Mouse (Mus musculus): ENCODE data around the gene Rps2. TPM values are rescaled to one million over a fixed set of nuclear protein-coding genes. Genes with fewer than 3 reads are reported as not detected.
"Not testable (repeated sequence)": the region's sequence is repeated elsewhere in the genome, so short reads cannot be mapped to it uniquely, and the experiment has no call there.

Rps2 gene
- total RNA-seq (2021) = 100 to 1,000 TPM; 284 to 288 TPM
- long read RNA-seq, experiment 1, transcript Rps2-208 (6 exons, 998 nt) = major isoform, 16 of 27 reads
- long read RNA-seq, experiment 1, transcript Rps2-201 (5 exons, 1,094 nt) = minor isoform, 8 of 27 reads
- long read RNA-seq, experiment 1, partial matches to known transcripts = 0 of 27 reads
- long read RNA-seq, experiment 1, other reads (novel, unspliced or antisense) = 2 of 27 reads
- long read RNA-seq, experiment 2, transcript Rps2-208 (6 exons, 998 nt) = major isoform, 20 of 26 reads
- long read RNA-seq, experiment 2, partial matches to known transcripts = 2 of 26 reads
- long read RNA-seq, experiment 2, other reads (novel, unspliced or antisense) = 2 of 26 reads

DNA sequence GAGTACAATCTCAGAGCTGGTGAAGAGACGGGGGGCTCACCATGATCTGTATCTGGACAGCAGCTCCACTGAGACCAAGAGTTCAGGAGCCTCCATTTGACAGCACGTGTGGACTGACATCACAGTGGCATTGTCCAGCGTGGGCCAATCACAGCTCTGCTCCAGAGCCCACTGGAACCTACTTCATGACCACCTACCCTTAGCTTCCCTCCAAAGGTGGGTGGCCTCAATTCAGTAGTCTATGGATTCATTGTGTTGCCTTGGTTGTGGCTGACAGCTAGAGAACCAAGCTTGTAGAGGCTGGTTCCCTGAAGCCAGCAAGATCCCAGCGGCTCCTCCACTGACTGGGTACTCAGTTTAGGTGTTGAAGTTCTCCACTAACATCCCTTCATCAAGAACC lies at the start of gene Rps2, which contains the start of gene Rnf151:
TSS of gene Rps2 (plus strand) at position 174 of the 400 bp plus-strand sequence.
TSS of gene Rnf151 (minus strand) at position 121 of the 400 bp plus-strand sequence.
- no peak for DNase-seq (ENCODE audit: extremely low spot score in 1 of 2, low spot score in 2 of 2)
- TF ChIP-seq CTCF (IDR thresholded peaks at IDR 0.05) = no peak
- peak within 1 kb of the TSS; percentile 77; the same call in 1 of the 2 replicates for H3K4me3 ChIP-seq
- intact Hi-C loops (cut with DNase I) = no loop called here
- H3K27ac ChIP-seq = no peak within 1 kb of the TSS

GRCm38 (mm10) chr17:24669214-24669544 lies 48.7 kb upstream of the Rps2 start:
- intact Hi-C loops (cut with DNase I) = not testable (repeated sequence)

GRCm38 (mm10) chr17:24669545-24670245 lies 48.2 kb upstream of the Rps2 start, which contains the start of gene Zfp598:
TSS of gene Zfp598 (plus strand) at chr17:24669687.
- peak within 1 kb of the TSS; percentile 88 for H3K27ac ChIP-seq
- peak within 1 kb of the TSS; percentile 90 for H3K4me3 ChIP-seq
- DNase-seq (ENCODE audit: extremely low spot score in 1 of 2, low spot score in 2 of 2) = peak; percentile 93 to 95
- TF ChIP-seq CTCF (IDR thresholded peaks at IDR 0.05) = peak; percentile 42
- intact Hi-C loops (cut with DNase I) = no loop called here

More at GRCm38 (mm10) chr17:24669214-24669544, 48.7 kb upstream of the Rps2 start:
- H3K4me3 ChIP-seq = peak overlapping the region; percentile 90
- not testable (repeated sequence) for DNase-seq (ENCODE audit: extremely low spot score in 1 of 2, low spot score in 2 of 2)
- peak overlapping the region; percentile 88 for H3K27ac ChIP-seq

GRCm38 (mm10) chr17:24670246-24670844 lies 47.6 kb upstream of the Rps2 start:
- TF ChIP-seq CTCF (IDR thresholded peaks at IDR 0.05) = no peak
- DNase-seq (ENCODE audit: extremely low spot score in 1 of 2, low spot score in 2 of 2) = no peak
- Histone ChIP-seq H3K27ac (peak overlapping the region; percentile 86), H3K4me3 (peak overlapping the region; percentile 90)
- intact Hi-C loops (cut with DNase I) = no loop called here

GRCm38 (mm10) chr17:24671346-24671745 lies 46.6 kb upstream of the Rps2 start:
- DNase-seq (ENCODE audit: extremely low spot score in 1 of 2, low spot score in 2 of 2) = no peak
- 0 out of 2 replicates have a peak overlapping the region, but pooled peaks have one; percentile 6 for H3K4me3 ChIP-seq
- no peak for TF ChIP-seq CTCF (IDR thresholded peaks at IDR 0.05)
- intact Hi-C loops (cut with DNase I) = no loop called here
- no peak overlapping the region for H3K27ac ChIP-seq

GRCm38 (mm10) chr17:24672141-24672540 lies 45.8 kb upstream of the Rps2 start:
- H3K4me3 ChIP-seq = no peak overlapping the region
- DNase-seq (ENCODE audit: extremely low spot score in 1 of 2, low spot score in 2 of 2) = no peak
- TF ChIP-seq CTCF (IDR thresholded peaks at IDR 0.05) = no peak
- H3K27ac ChIP-seq = no peak overlapping the region
- intact Hi-C loops (cut with DNase I) = no loop called here

GRCm38 (mm10) chr17:24674277-24674676 lies 43.6 kb upstream of the Rps2 start:
- TF ChIP-seq CTCF (IDR thresholded peaks at IDR 0.05) = no peak
- intact Hi-C loops (cut with DNase I) = no loop called here
- H3K4me3 ChIP-seq = no peak overlapping the region
- no peak overlapping the region for H3K27ac ChIP-seq
- DNase-seq (ENCODE audit: extremely low spot score in 1 of 2, low spot score in 2 of 2) = peak in 1 of 2 experiments; percentile 57

DNA sequence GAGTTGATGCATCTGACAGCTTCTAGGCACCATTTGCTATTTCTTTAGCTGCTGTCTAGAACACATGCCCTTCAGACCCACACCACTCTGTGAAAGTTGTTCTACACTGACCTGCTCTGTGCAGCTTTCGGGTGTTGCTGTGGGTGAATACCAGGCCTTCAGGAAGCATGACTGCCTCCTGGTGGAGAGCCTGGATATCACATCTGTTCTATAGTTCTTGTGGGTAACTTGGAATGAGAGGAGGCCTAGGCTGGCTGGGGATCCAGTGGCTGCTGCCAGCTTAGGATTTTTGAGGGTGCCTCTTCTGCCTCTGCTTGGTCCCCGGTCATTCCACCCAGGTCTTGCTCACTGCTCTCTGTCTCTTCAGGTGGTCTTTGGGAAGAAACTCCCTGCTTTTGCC lies 41.7 kb upstream of the Rps2 start:
- DNase-seq (ENCODE audit: extremely low spot score in 1 of 2, low spot score in 2 of 2) = peak; percentile 54 to 56
- intact Hi-C loops (cut with DNase I) = no loop called here
- Histone ChIP-seq H3K27ac (no peak overlapping the region), H3K4me3 (no peak overlapping the region)
- peak; percentile 74 for TF ChIP-seq CTCF (IDR thresholded peaks at IDR 0.05)

GRCm38 (mm10) chr17:24676877-24677276 lies 41.0 kb upstream of the Rps2 start:
- Histone ChIP-seq H3K4me3 (no peak overlapping the region), H3K27ac (no peak overlapping the region)
- TF ChIP-seq CTCF (IDR thresholded peaks at IDR 0.05) = no peak
- intact Hi-C loops (cut with DNase I) = no loop called here
- DNase-seq (ENCODE audit: extremely low spot score in 1 of 2, low spot score in 2 of 2) = no peak

DNA sequence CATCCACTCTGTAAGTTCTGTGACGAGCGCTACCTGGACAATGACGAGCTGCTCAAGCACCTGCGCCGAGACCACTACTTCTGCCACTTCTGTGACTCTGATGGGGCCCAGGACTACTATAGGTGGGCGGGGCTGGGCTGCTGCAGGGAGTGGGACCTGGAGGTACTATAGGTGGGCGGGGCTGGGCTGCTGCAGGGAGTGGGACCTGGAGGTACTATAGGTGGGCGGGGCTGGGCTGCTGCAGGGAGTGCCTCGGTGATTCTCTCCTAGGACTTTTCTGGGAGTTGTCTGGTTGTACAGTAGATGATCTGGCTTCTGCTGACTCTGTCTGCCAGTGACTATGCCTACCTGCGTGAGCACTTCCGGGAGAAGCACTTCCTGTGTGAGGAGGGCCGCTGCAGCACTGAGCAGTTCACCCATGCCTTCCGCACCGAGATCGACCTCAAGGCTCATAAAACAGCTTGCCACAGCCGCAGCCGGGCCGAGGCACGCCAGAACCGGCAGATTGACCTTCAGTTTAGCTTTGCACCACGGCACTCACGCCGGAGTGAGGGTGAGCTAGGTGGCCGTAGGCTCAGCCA lies 40.3 kb upstream of the Rps2 start:
- no peak for TF ChIP-seq CTCF (IDR thresholded peaks at IDR 0.05)
- intact Hi-C loops (cut with DNase I) = no loop called here
- Histone ChIP-seq H3K4me3 (no peak overlapping the region), H3K27ac (no peak overlapping the region)
- no peak for DNase-seq (ENCODE audit: extremely low spot score in 1 of 2, low spot score in 2 of 2)

DNA sequence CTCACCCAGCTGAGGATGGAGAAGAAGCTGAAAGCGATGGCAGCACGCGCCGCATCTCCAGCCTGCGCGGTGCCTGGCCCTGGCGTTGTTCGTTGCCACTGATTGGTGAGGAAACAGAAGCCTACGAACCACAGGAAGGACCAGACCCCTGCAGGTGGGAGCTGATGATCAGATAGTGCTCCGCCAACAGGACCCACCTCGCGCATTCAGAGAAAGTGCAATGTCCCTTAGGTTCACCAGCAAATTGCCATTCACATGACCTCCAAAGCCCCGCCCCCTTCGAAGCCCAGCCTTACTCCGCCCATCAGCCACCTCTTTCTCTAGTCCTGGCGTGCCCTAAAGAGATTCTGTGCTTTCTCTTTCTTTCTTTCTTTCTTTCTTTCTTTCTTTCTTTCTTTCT lies 31.4 kb upstream of the Rps2 start:
- no peak for DNase-seq (ENCODE audit: extremely low spot score in 1 of 2, low spot score in 2 of 2)
- TF ChIP-seq CTCF (IDR thresholded peaks at IDR 0.05) = no peak
- no peak overlapping the region for H3K4me3 ChIP-seq
- intact Hi-C loops (cut with DNase I) = no loop called here
- no peak overlapping the region for H3K27ac ChIP-seq

Data from left cerebral cortex, adult 2 months (tissue).